ENCODE assay signal across 17 mouse cellular contexts in the genomic region with DNA sequence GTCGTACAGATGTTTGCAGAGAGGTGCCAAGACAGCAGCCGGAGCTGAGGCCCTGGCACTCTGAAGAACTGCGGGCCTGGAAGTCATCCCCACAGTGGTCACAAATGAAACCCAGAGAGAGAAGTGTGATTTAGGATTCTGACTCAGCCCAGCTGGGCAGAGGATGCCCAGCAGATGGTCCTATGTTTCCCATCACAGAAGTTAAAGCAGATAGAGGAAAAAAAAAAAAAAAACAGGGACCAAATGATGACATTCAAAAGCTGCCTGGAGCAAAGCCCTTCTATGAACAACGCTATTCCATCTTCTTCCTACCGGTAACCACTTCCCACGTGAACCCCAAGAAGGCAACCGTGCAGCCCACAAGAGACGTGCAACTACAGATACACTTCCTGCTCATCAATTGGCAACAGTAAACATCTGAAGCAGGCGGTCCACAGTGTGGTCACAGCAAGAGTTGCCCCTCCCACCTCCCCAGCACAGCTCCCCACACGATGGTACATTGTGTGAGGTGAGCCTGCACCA. TPM values are rescaled to one million over a fixed set of nuclear protein-coding genes. Genes with fewer than 3 reads are reported as not detected.
A peak's percentile ranks its signal among the peaks of the same experiment; 100 is the strongest.
DNase-seq lines count a peak whose midpoint lies in the region; TF ChIP-seq lines count a peak whose summit lies in the region.
"Had no signal": no experiment of that assay in that cellular context is flagged by ENCODE, and none has a peak within 500 bp of the region (broad histone marks: within the 10 kb centered on the region; RNA-seq: fewer than 3 reads in every experiment).

No protein-coding gene starts in this region.

- no peak overlapping the region for H3K27ac ChIP-seq in heart, adult 2 months
- no peak overlapping the region for H3K27ac ChIP-seq in gastrocnemius, adult 2 months
- H3K27ac ChIP-seq: heart, embryonic 13.5 days; hindbrain, embryonic 13.5 days had no signal

- H3K27me3 ChIP-seq in heart, adult 2 months (ENCODE audit: control insufficient read depth, insufficient read depth, low read length) = no peaks in the 10 kb centered on the region
- H3K27me3 ChIP-seq: heart, embryonic 13.5 days; hindbrain, embryonic 13.5 days; Patski had no signal

- TF ChIP-seq CTCF in heart, adult 2 months (IDR thresholded peaks at IDR 0.05) = no peak
- no peak for TF ChIP-seq CTCF in gastrocnemius, adult 2 months (IDR thresholded peaks at IDR 0.05)

- intact Hi-C loops in heart, adult 2 months (cut with DNase I) = no loop called here
- intact Hi-C loops in gastrocnemius, adult 2 months (cut with DNase I) = no loop called here

- no peaks in the 10 kb centered on the region for H3K36me3 ChIP-seq in heart, adult 2 months (ENCODE audit: control insufficient read depth, insufficient read depth, low read length)
- H3K36me3 ChIP-seq: hindbrain, embryonic 13.5 days had no signal

- no peak for TF ChIP-seq POLR2A in heart, adult 2 months (IDR thresholded peaks at IDR 0.05; ENCODE audit: insufficient read depth, low read depth, low read length)

- WGBS in heart, adult 2 months = 90% methylated on average over 10 of the region's 10 CpGs

- peaks cover 22% of the 10 kb centered on the region for H3K4me1 ChIP-seq in heart, adult 2 months (ENCODE audit: control insufficient read depth, insufficient read depth, low read length)

- TF ChIP-seq EP300 in heart, adult 2 months (IDR thresholded peaks at IDR 0.05; ENCODE audit: insufficient read depth, low read depth, low read length) = no peak

- DNase-seq in heart, adult 11 months = peak; percentile 90
- DNase-seq in heart, adult 2 months = no peak
- DNase-seq in B cell, adult 2 months = peak; percentile 62 to 70
- peak; percentile 87 for DNase-seq in induced T-regulatory cell, adult 2 months (ENCODE audit: low read depth)
- DNase-seq in thymus, adult 18-20 months = peak; percentile 48 to 68
- no peak for DNase-seq in ovary, postnatal 36 days (ENCODE audit: low spot score)
- no peak for DNase-seq in kidney, postnatal 14 days
- no peak for DNase-seq in gastrocnemius, adult 2 months
- DNase-seq: adrenal gland, postnatal 14 days; cerebellum, adult 11 months; kidney, adult 8-10 months; layer of hippocampus, postnatal 36 days; lung, postnatal 10 days had no signal

- H3K4me3 ChIP-seq in heart, adult 2 months = no peak overlapping the region
- H3K4me3 ChIP-seq in gastrocnemius, adult 2 months = no peak overlapping the region
- H3K4me3 ChIP-seq: erythroblast, embryonic 14.5 days; heart, embryonic 13.5 days; hindbrain, embryonic 13.5 days had no signal

- H3K9ac ChIP-seq in heart, adult 2 months (ENCODE audit: low read depth, low read length) = no peak overlapping the region
- H3K9ac ChIP-seq: heart, embryonic 13.5 days; hindbrain, embryonic 13.5 days had no signal

- H3K79me2 ChIP-seq in heart, adult 2 months (replicated peaks; ENCODE audit: control insufficient read depth, insufficient read depth, low read length) = no peaks in the 10 kb centered on the region

RNA-seq across cellular contexts. Expression of gene Smad3, which starts 17.4 kb away (rescaled TPM):
- total RNA-seq in heart, adult 2 months (2021) = 10 to 100 TPM; 12.4 to 13.0 TPM
- 18.4 and 24.0 TPM in 2 replicates for polyA plus RNA-seq in heart, adult 2 months (2012; rRNA removed)
- total RNA-seq in gastrocnemius, adult 2 months (2021) = 10 to 100 TPM; 61.7 to 75.3 TPM

Comparison
In these comparisons a context has a peak if more than half of its experiments do, and no peak if none do; other contexts are left out.
1. DNase-seq: peak in heart, adult 11 months (single experiment), B cell, adult 2 months (2 of 2), induced T-regulatory cell, adult 2 months (single experiment) and thymus, adult 18-20 months (2 of 2); none in heart, adult 2 months (0 of 2), ovary, postnatal 36 days (single experiment), kidney, postnatal 14 days (single experiment) and gastrocnemius, adult 2 months (single experiment).
2. RNA of gene Smad3, which starts 17.4 kb away (total RNA-seq): 61.7 to 75.3 TPM in gastrocnemius, adult 2 months; 12.4 to 13.0 TPM in heart, adult 2 months; every median in the first group is over 4 times any median in the second.